Mouse (Mus musculus): Measurements from ENCODE around the gene Serpina3g. TPM values are rescaled to one million over a fixed set of nuclear protein-coding genes. Genes with fewer than 3 reads are reported as not detected.
"Not testable (repeated sequence)": the region's sequence is repeated elsewhere in the genome, so short reads cannot be mapped to it uniquely, and the experiment has no call there.

Gene Serpina3g
- polyA plus RNA-seq, 1 experiment = 0.23 TPM

GRCm38 (mm10) chr12:104224598-104225300 is 11.3 kb upstream of the Serpina3g start:
- TF ChIP-seq POLR2A (IDR thresholded peaks at IDR 0.05; ENCODE audit: extremely low read depth, insufficient read depth, low read length) (no peak), CTCF (IDR thresholded peaks at IDR 0.05; ENCODE audit: extremely low read depth, insufficient read depth, low read length) (no peak)
- Histone ChIP-seq H3K27ac (ENCODE audit: insufficient read depth, low read length) (no peak overlapping the region), H3K4me1 (ENCODE audit: control insufficient read depth, insufficient read depth, low read length) (no peaks in the 10 kb centered on the region), H3K4me3 (ENCODE audit: insufficient read depth, low read length) (no peak overlapping the region)

GRCm38 (mm10) chr12:104230762-104231161 is 5.3 kb upstream of the Serpina3g start:
- H3K4me3 ChIP-seq (ENCODE audit: insufficient read depth, low read length) = no peak overlapping the region
- no peaks in the 10 kb centered on the region for H3K4me1 ChIP-seq (ENCODE audit: control insufficient read depth, insufficient read depth, low read length)
- TF ChIP-seq POLR2A (IDR thresholded peaks at IDR 0.05; ENCODE audit: extremely low read depth, insufficient read depth, low read length) (no peak), CTCF (IDR thresholded peaks at IDR 0.05; ENCODE audit: extremely low read depth, insufficient read depth, low read length) (no peak)
- no peak overlapping the region for H3K27ac ChIP-seq (ENCODE audit: insufficient read depth, low read length)

- not testable (repeated sequence) for H3K27ac ChIP-seq (ENCODE audit: insufficient read depth, low read length); H3K4me1 ChIP-seq (ENCODE audit: control insufficient read depth, insufficient read depth, low read length); H3K4me3 ChIP-seq (ENCODE audit: insufficient read depth, low read length)
These were observed 2.0 kb downstream of the Serpina3g start for GRCm38 (mm10) chr12:104238048-104238447.

- TF ChIP-seq POLR2A (IDR thresholded peaks at IDR 0.05; ENCODE audit: extremely low read depth, insufficient read depth, low read length) (no peak), CTCF (IDR thresholded peaks at IDR 0.05; ENCODE audit: extremely low read depth, insufficient read depth, low read length) (no peak)
- no peak overlapping the region for H3K4me3 ChIP-seq (ENCODE audit: insufficient read depth, low read length)
- peaks cover 4% of the 10 kb centered on the region; the same call in 1 of the 2 replicates for H3K4me1 ChIP-seq (ENCODE audit: control insufficient read depth, insufficient read depth, low read length)
- H3K27ac ChIP-seq (ENCODE audit: insufficient read depth, low read length) = no peak overlapping the region
These were observed 7.3 kb downstream of the Serpina3g start for GRCm38 (mm10) chr12:104243307-104243706.

- TF ChIP-seq CTCF (IDR thresholded peaks at IDR 0.05; ENCODE audit: extremely low read depth, insufficient read depth, low read length) (peak; percentile 65), POLR2A (IDR thresholded peaks at IDR 0.05; ENCODE audit: extremely low read depth, insufficient read depth, low read length) (no peak)
- Histone ChIP-seq H3K4me3 (ENCODE audit: insufficient read depth, low read length) (no peak overlapping the region), H3K27ac (ENCODE audit: insufficient read depth, low read length) (no peak overlapping the region), H3K4me1 (ENCODE audit: control insufficient read depth, insufficient read depth, low read length) (peaks cover 4% of the 10 kb centered on the region; the same call in 1 of the 2 replicates)
These were observed 9.0 kb downstream of the Serpina3g start for GRCm38 (mm10) chr12:104245092-104245491.

GRCm38 (mm10) chr12:104245595-104245994 is 9.6 kb downstream of the Serpina3g start:
- no peak for TF ChIP-seq POLR2A (IDR thresholded peaks at IDR 0.05; ENCODE audit: extremely low read depth, insufficient read depth, low read length)
- no peak for TF ChIP-seq CTCF (IDR thresholded peaks at IDR 0.05; ENCODE audit: extremely low read depth, insufficient read depth, low read length)
- no peak overlapping the region for H3K4me3 ChIP-seq (ENCODE audit: insufficient read depth, low read length)
- H3K27ac ChIP-seq (ENCODE audit: insufficient read depth, low read length) = no peak overlapping the region

GRCm38 (mm10) chr12:104247553-104248002 is 11.5 kb downstream of the Serpina3g start:
- Histone ChIP-seq H3K4me1 (ENCODE audit: control insufficient read depth, insufficient read depth, low read length) (peaks cover 4% of the 10 kb centered on the region; the same call in 1 of the 2 replicates), H3K27ac (ENCODE audit: insufficient read depth, low read length) (no peak overlapping the region), H3K4me3 (ENCODE audit: insufficient read depth, low read length) (no peak overlapping the region)
- TF ChIP-seq POLR2A (IDR thresholded peaks at IDR 0.05; ENCODE audit: extremely low read depth, insufficient read depth, low read length) (no peak), CTCF (IDR thresholded peaks at IDR 0.05; ENCODE audit: extremely low read depth, insufficient read depth, low read length) (no peak)

More at GRCm38 (mm10) chr12:104245595-104245994, 9.6 kb downstream of the Serpina3g start:
- H3K4me1 ChIP-seq (ENCODE audit: control insufficient read depth, insufficient read depth, low read length) = peaks cover 4% of the 10 kb centered on the region; the same call in 1 of the 2 replicates

- H3K27ac ChIP-seq (ENCODE audit: insufficient read depth, low read length) = no peak overlapping the region
- peaks cover 4% of the 10 kb centered on the region; the same call in 1 of the 2 replicates for H3K4me1 ChIP-seq (ENCODE audit: control insufficient read depth, insufficient read depth, low read length)
- no peak for TF ChIP-seq CTCF (IDR thresholded peaks at IDR 0.05; ENCODE audit: extremely low read depth, insufficient read depth, low read length)
- TF ChIP-seq POLR2A (IDR thresholded peaks at IDR 0.05; ENCODE audit: extremely low read depth, insufficient read depth, low read length) = no peak
- H3K4me3 ChIP-seq (ENCODE audit: insufficient read depth, low read length) = no peak overlapping the region
These were observed 12.2 kb downstream of the Serpina3g start for GRCm38 (mm10) chr12:104248231-104248630.

GRCm38 (mm10) chr12:104261041-104261440 is 25.0 kb downstream of the Serpina3g start:
- no peak overlapping the region for H3K4me3 ChIP-seq (ENCODE audit: insufficient read depth, low read length)
- TF ChIP-seq POLR2A (IDR thresholded peaks at IDR 0.05; ENCODE audit: extremely low read depth, insufficient read depth, low read length) = no peak
- no peak for TF ChIP-seq CTCF (IDR thresholded peaks at IDR 0.05; ENCODE audit: extremely low read depth, insufficient read depth, low read length)
- H3K4me1 ChIP-seq (ENCODE audit: control insufficient read depth, insufficient read depth, low read length) = no peaks in the 10 kb centered on the region
- H3K27ac ChIP-seq (ENCODE audit: insufficient read depth, low read length) = no peak overlapping the region

GRCm38 (mm10) chr12:104262863-104263262 is 26.8 kb downstream of the Serpina3g start, which contains the start of gene Serpina3i:
Gene Serpina3i, plus strand, starts transcription at chr12:104263122.
- TF ChIP-seq CTCF (IDR thresholded peaks at IDR 0.05; ENCODE audit: extremely low read depth, insufficient read depth, low read length) (no peak), POLR2A (IDR thresholded peaks at IDR 0.05; ENCODE audit: extremely low read depth, insufficient read depth, low read length) (no peak)
- H3K27ac ChIP-seq (ENCODE audit: insufficient read depth, low read length) = no peak within 1 kb of the TSS
- no peak within 1 kb of the TSS for H3K4me3 ChIP-seq (ENCODE audit: insufficient read depth, low read length)
- no peaks in the 10 kb centered on the region for H3K4me1 ChIP-seq (ENCODE audit: control insufficient read depth, insufficient read depth, low read length)

Measured in cortical plate, adult 2 months (tissue).